Mouse (Mus musculus): ENCODE data around the gene Ube2m. TPM values are rescaled to one million over a fixed set of nuclear protein-coding genes. Genes with fewer than 3 reads are reported as not detected.
"Not testable (repeated sequence)": the region's sequence is repeated elsewhere in the genome, so short reads cannot be mapped to it uniquely, and the experiment has no call there.

Gene Ube2m
- polyA plus RNA-seq (2012; rRNA removed) = 377 and 399 TPM in 2 replicates

- Histone ChIP-seq H3K27ac (ENCODE audit: control insufficient read depth, insufficient read depth, low read depth, low read length) (peak within 1 kb of the TSS; percentile 97), H3K4me1 (ENCODE audit: control insufficient read depth, insufficient read depth, low read length) (peaks cover 28% of the 10 kb centered on the region), H3K4me3 (ENCODE audit: control insufficient read depth, low read depth, low read length) (peak within 1 kb of the TSS; percentile 92), H3K27me3 (ENCODE audit: control insufficient read depth, insufficient read depth, low read length) (no peaks in the 10 kb centered on the region), H3K36me3 (ENCODE audit: control insufficient read depth, insufficient read depth, low read length) (no peaks in the 10 kb centered on the region)
- peak; percentile 76 for TF ChIP-seq POLR2A (IDR thresholded peaks at IDR 0.05; ENCODE audit: control insufficient read depth, low read depth, low read length)
- TF ChIP-seq CTCF (IDR thresholded peaks at IDR 0.05; ENCODE audit: control insufficient read depth, insufficient read depth, insufficient replicate concordance, low read depth, low read length) = no peak
These were observed at the start of gene Ube2m for GRCm38 (mm10) chr7:13037901-13038555. TSS of gene Ube2m (minus strand) at chr7:13038275.

- Histone ChIP-seq H3K27me3 (ENCODE audit: control insufficient read depth, insufficient read depth, low read length) (no peaks in the 10 kb centered on the region), H3K36me3 (ENCODE audit: control insufficient read depth, insufficient read depth, low read length) (no peaks in the 10 kb centered on the region), H3K27ac (ENCODE audit: control insufficient read depth, insufficient read depth, low read depth, low read length) (no peak overlapping the region), H3K4me1 (ENCODE audit: control insufficient read depth, insufficient read depth, low read length) (no peaks in the 10 kb centered on the region), H3K4me3 (ENCODE audit: control insufficient read depth, low read depth, low read length) (no peak overlapping the region)
- TF ChIP-seq POLR2A (IDR thresholded peaks at IDR 0.05; ENCODE audit: control insufficient read depth, low read depth, low read length) = no peak
- TF ChIP-seq CTCF (IDR thresholded peaks at IDR 0.05; ENCODE audit: control insufficient read depth, insufficient read depth, insufficient replicate concordance, low read depth, low read length) = no peak
These were observed 34.2 kb upstream of the Ube2m start for GRCm38 (mm10) chr7:13072293-13072692.

GRCm38 (mm10) chr7:13063399-13063798, 25.3 kb upstream of the Ube2m start:
- H3K36me3 ChIP-seq (ENCODE audit: control insufficient read depth, insufficient read depth, low read length); H3K4me3 ChIP-seq (ENCODE audit: control insufficient read depth, low read depth, low read length); H3K27ac ChIP-seq (ENCODE audit: control insufficient read depth, insufficient read depth, low read depth, low read length); H3K27me3 ChIP-seq (ENCODE audit: control insufficient read depth, insufficient read depth, low read length); H3K4me1 ChIP-seq (ENCODE audit: control insufficient read depth, insufficient read depth, low read length): not testable (repeated sequence)

- H3K27ac ChIP-seq (ENCODE audit: control insufficient read depth, insufficient read depth, low read depth, low read length) = no peak overlapping the region
- H3K4me3 ChIP-seq (ENCODE audit: control insufficient read depth, low read depth, low read length) = no peak overlapping the region
- H3K27me3 ChIP-seq (ENCODE audit: control insufficient read depth, insufficient read depth, low read length) = no peaks in the 10 kb centered on the region
- TF ChIP-seq CTCF (IDR thresholded peaks at IDR 0.05; ENCODE audit: control insufficient read depth, insufficient read depth, insufficient replicate concordance, low read depth, low read length) = no peak
- TF ChIP-seq POLR2A (IDR thresholded peaks at IDR 0.05; ENCODE audit: control insufficient read depth, low read depth, low read length) = no peak
- no peaks in the 10 kb centered on the region for H3K36me3 ChIP-seq (ENCODE audit: control insufficient read depth, insufficient read depth, low read length)
- H3K4me1 ChIP-seq (ENCODE audit: control insufficient read depth, insufficient read depth, low read length) = peaks cover 3% of the 10 kb centered on the region
These were observed 21.5 kb upstream of the Ube2m start for GRCm38 (mm10) chr7:13059536-13059935.

GRCm38 (mm10) chr7:13056913-13057700, 19.0 kb upstream of the Ube2m start:
- Histone ChIP-seq H3K27ac (ENCODE audit: control insufficient read depth, insufficient read depth, low read depth, low read length) (no peak overlapping the region), H3K36me3 (ENCODE audit: control insufficient read depth, insufficient read depth, low read length) (no peaks in the 10 kb centered on the region)

GRCm38 (mm10) chr7:13054287-13055010, 16.4 kb upstream of the Ube2m start, which contains the start of gene Mzf1:
TSS of gene Mzf1 (minus strand) at chr7:13054764.
- Histone ChIP-seq H3K27ac (ENCODE audit: control insufficient read depth, insufficient read depth, low read depth, low read length) (peak within 1 kb of the TSS; percentile 98), H3K27me3 (ENCODE audit: control insufficient read depth, insufficient read depth, low read length) (no peaks in the 10 kb centered on the region), H3K36me3 (ENCODE audit: control insufficient read depth, insufficient read depth, low read length) (no peaks in the 10 kb centered on the region), H3K4me1 (ENCODE audit: control insufficient read depth, insufficient read depth, low read length) (peaks cover 10% of the 10 kb centered on the region), H3K4me3 (ENCODE audit: control insufficient read depth, low read depth, low read length) (peak within 1 kb of the TSS; percentile 94)
- TF ChIP-seq POLR2A (IDR thresholded peaks at IDR 0.05; ENCODE audit: control insufficient read depth, low read depth, low read length) (peak; percentile 66), CTCF (IDR thresholded peaks at IDR 0.05; ENCODE audit: control insufficient read depth, insufficient read depth, insufficient replicate concordance, low read depth, low read length) (no peak)

More at GRCm38 (mm10) chr7:13056913-13057700, 19.0 kb upstream of the Ube2m start:
- H3K4me3 ChIP-seq (ENCODE audit: control insufficient read depth, low read depth, low read length) = no peak overlapping the region
- no peaks in the 10 kb centered on the region for H3K27me3 ChIP-seq (ENCODE audit: control insufficient read depth, insufficient read depth, low read length)
- no peak for TF ChIP-seq CTCF (IDR thresholded peaks at IDR 0.05; ENCODE audit: control insufficient read depth, insufficient read depth, insufficient replicate concordance, low read depth, low read length)
- TF ChIP-seq POLR2A (IDR thresholded peaks at IDR 0.05; ENCODE audit: control insufficient read depth, low read depth, low read length) = no peak
- H3K4me1 ChIP-seq (ENCODE audit: control insufficient read depth, insufficient read depth, low read length) = peaks cover 10% of the 10 kb centered on the region

- Histone ChIP-seq H3K27ac (ENCODE audit: control insufficient read depth, insufficient read depth, low read depth, low read length) (peak overlapping the region; percentile 98), H3K4me1 (ENCODE audit: control insufficient read depth, insufficient read depth, low read length) (peaks cover 10% of the 10 kb centered on the region), H3K4me3 (ENCODE audit: control insufficient read depth, low read depth, low read length) (peak overlapping the region; percentile 94), H3K27me3 (ENCODE audit: control insufficient read depth, insufficient read depth, low read length) (no peaks in the 10 kb centered on the region), H3K36me3 (ENCODE audit: control insufficient read depth, insufficient read depth, low read length) (no peaks in the 10 kb centered on the region)
- TF ChIP-seq CTCF (IDR thresholded peaks at IDR 0.05; ENCODE audit: control insufficient read depth, insufficient read depth, insufficient replicate concordance, low read depth, low read length) (no peak), POLR2A (IDR thresholded peaks at IDR 0.05; ENCODE audit: control insufficient read depth, low read depth, low read length) (no peak)
These were observed 15.8 kb upstream of the Ube2m start for GRCm38 (mm10) chr7:13053961-13054286.
